Mouse (Mus musculus) cerebellum, adult 8-10 months (tissue): ENCODE data around the gene Eif4a3.
A peak's percentile ranks its signal among the peaks of the same experiment; 100 is the strongest.
"Not testable (repeated sequence)": the region's sequence is repeated elsewhere in the genome, so short reads cannot be mapped to it uniquely, and the experiment has no call there.

Experiments
- DNase-seq: peaks from one replicate; pipeline ENCODE4 v3.0.0; 2022

The Eif4a3 gene

GRCm38 (mm10) chr11:119297996-119298395, 1.9 kb downstream of the Eif4a3 start:
- no peak for DNase-seq

- not testable (repeated sequence) for DNase-seq
Observed at GRCm38 (mm10) chr11:119292861-119293260, 7.0 kb downstream of the Eif4a3 start.

- no peak for DNase-seq
Observed at GRCm38 (mm10) chr11:119287207-119287992, 12.5 kb downstream of the Eif4a3 start.

- DNase-seq: no peak
Observed at GRCm38 (mm10) chr11:119285791-119286527, 13.9 kb downstream of the Eif4a3 start.

DNA sequence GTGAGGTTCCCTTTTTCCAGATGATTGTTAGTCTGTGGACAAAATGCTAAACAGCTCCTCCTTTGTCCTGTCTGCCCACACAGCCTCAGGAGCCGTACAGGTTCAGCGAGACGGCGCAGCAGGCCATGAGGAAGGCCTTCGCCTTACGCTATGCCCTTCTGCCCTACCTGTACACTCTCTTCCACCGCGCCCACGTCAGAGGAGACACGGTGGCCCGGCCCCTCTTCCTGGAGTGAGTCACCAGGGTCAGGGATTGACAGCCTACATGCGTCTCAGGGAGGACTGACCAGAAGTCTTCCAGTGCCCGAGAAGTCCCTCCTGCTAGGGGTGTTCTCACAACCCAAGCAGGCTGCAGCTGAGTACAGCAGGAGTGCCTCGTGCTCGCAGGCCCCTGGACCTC, 18.9 kb downstream of the Eif4a3 start:
- no peak for DNase-seq

DNA sequence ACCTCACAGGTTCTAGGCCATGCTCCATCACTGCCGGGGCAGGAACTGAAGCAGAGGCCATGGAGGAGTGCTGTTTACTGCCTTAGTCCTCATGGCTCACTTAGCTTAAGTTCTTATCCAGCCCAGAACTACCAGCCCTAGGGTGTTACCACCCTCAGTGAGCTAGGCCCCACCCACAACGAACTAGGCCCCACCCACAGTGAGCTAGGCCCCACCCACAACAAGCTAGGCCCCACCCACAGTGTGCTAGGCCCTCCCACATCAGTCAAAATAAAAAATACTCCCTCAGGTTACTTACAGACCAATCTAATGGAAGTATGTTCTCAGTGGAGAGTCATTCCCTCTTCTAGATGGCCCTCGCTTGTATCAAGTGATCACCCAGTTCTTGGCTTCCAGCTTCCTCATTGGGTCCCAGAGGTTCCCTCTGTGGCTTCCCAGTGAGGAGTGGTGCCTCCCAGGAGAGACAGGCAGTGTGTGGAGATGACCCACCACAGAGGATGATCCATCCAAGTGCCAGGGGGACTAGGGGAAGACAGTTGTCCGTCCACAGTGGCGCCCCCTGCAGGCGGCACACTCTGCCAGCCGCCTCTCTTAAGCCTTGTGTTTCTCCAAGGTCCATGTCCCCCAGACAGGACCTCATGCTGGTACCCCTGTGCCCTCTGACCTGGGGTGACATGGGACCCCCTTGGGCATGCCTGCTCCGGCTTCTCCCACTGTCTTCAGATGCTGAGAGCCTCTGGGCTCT, 26.5 kb downstream of the Eif4a3 start:
- no peak for DNase-seq

DNA sequence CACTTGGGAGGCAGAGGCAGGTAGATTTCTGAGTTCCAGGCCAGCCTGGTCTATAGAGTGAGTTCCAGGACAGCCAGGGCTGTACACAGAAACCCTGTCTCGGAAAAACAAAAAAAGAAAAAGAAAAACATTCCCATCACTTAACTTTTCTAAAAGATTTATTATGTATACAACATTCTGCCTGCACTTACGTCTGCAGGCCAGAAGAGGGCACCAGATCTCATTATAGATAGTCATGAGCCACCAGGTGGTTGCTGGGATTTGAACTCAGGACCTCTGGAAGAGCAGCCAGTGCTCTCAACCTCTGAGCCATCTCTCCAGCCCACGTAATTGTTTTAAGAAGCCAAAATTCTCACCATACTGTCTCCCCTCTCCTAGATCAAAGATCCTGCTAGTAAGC, 27.4 kb downstream of the Eif4a3 start:
- DNase-seq: not testable (repeated sequence)

DNA sequence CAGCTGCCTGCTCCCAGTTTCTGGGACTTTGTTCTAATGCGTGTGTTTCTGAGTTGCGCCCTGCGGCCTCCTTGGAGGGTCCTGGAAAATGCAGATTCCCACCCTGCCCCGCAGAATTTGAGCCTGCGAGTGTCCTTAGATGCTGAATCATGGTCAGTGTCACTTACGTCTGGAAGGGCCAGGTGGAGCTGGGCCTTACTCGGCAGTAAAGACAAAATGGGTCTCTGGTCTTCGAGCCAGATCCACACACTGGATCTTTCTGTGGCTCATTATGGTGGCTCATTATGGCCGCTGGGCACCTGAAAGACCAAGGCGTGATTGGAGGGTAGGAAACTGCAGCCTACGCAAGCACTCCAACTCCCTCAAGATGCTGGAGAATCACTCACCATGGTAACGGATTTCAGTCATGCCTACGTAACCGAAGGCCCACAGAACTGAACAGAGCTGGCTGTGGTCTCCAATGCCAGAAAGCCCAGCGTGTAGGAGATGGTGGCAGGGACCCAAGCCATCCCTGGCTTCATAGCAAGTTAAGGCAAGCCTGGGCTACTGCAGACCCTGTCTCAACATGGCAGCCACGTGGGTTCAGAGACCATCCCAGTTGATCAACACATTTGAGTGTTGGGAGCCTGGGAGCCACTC, 31.2 kb downstream of the Eif4a3 start:
- no peak for DNase-seq

DNA sequence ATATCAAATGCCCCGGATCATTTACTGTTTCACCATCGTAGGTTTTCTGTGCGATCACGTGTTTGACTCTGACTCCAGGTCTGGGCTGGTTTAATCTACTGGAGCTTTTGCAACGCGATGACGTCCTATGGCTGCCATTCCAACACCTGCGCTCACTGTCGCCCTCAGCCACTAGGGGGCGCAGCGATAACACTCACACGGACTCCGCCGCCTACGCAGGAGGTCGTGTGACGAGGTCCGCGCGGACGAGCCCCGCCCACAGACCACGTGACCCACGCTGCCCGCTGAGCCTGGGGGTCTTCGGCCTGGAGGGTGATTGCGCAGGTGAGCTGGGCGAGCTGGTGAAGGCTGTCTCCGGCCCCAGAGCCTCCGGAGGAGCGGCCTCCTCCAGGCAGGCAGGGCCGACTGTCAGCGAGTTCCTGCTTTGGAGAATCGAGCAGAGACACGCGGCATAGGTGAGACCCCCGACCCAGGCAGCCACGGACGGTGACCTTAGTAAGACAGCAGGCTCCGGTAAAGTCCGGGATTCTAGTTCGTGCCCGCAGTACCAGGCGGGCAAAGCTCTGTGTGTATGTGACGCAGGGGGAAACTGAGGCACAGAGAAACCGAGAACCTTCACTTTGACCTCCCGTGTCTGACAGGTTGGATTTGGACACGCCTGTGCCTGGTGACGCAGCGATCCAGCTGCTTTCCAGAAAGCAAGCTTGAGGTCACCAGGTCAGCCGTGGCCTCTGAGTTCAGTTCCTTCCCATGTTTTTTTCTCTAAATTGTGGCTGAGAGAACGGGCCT, 31.9 kb downstream of the Eif4a3 start, which contains the start of gene Gaa:
TSS of gene Gaa (plus strand) at position 120 of the 789 bp plus-strand sequence.
- DNase-seq: peak; percentile 97

- DNase-seq: peak; percentile 76
Observed at GRCm38 (mm10) chr11:119267241-119267674, 32.6 kb downstream of the Eif4a3 start.

DNA sequence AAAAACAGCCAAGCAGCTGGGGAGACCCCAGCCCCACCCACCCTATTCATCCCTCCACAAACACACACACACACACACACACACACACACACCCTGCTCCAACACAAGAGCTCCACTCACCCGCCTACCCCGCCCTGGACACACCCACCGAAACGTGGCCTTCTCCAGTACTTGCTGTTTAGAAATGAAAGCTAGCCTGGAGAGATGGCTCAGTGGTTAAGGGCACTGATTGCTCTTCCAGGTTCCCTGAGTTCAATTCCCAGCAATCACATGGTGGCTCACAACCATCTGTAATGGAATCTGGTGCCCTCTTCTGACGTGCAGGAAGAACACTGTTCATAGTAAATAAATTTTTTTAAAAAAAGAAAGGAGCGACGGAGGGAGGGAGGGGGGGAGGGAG, 34.1 kb downstream of the Eif4a3 start:
- DNase-seq: no peak

GRCm38 (mm10) chr11:119264413-119264812, 35.5 kb downstream of the Eif4a3 start:
- no peak for DNase-seq

DNA sequence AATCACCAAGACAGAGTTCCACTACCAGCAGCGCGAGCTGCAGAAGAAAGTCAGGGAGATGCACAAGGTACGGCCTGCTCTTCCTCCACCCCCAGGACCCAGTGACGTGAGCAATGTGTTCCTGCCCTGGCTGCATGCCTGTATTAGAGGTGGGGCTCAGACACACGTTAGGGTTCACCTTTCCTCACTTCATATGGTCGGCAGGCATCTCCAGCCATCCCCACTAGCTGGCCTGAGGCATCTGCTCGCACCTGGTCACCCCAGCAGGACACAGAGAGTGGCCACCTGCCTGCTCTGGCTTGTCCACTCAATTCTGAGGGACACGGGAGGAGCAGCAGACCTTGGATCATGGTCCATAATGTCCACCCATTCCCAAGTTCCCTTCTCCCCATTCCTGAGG, 39.9 kb downstream of the Eif4a3 start:
- DNase-seq: peak; percentile 43

GRCm38 (mm10) chr11:119258572-119259322, 41.1 kb downstream of the Eif4a3 start:
- DNase-seq: peak; percentile 72

GRCm38 (mm10) chr11:119258216-119258571, 41.7 kb downstream of the Eif4a3 start:
- DNase-seq: no peak

GRCm38 (mm10) chr11:119256557-119256956, 43.3 kb downstream of the Eif4a3 start:
- DNase-seq: not testable (repeated sequence)

DNA sequence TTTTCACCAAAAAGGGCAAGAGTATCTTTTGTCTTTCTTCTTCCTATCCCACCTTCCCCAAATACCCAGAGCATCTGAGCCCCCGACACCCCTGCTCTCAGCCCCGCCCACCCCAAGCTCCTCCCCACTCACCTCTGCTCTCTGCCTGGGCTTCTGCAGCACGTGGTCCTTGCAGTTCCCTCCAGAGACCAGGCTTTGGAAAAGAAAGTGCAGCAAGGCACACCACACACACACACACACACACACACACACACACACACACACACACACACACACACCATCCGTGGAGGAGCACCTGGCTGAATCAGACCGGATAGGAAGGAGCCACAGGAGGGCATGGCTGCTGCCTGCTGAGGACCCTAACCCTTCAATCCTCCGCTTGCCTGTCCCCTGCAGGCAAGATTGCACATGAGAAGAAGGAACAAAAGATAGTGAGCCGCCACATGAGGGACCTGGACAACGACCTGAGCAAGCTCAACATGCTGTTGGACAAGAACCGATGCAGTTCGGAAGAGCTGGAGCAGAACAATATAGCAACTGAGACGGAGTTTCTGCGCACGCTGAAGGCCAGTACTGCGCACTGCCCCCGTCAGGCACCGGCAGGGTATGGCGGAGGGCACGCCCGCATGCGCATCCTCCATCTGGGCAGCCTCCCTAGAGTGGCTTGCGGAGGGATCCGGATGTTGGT, 46.9 kb downstream of the Eif4a3 start:
- DNase-seq: peak; percentile 48

DNA sequence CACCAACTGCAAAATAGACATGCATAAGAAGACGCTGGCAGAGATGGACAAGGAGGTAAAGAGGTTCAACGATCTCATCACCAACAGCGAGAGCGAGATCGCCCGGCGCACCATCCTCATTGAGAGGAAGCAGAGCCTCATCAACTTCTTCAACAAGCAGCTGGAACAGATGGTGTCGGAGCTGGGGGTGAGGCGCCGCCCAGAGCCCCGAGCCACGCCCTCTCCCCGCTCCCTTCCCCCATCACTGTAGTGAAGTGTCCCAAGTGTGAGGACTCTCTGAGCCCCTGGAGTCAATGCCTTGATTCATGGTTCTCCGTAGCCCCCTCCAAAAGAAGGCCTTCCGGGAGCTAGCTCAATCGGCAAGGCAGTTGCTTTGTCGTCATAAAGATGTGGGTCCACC, 48.9 kb downstream of the Eif4a3 start:
- DNase-seq: no peak

GRCm38 (mm10) chr11:119249011-119249410, 50.9 kb downstream of the Eif4a3 start:
- DNase-seq: peak; percentile 80

- DNase-seq: not testable (repeated sequence)
Observed at GRCm38 (mm10) chr11:119245543-119245942, 54.3 kb downstream of the Eif4a3 start.

DNA sequence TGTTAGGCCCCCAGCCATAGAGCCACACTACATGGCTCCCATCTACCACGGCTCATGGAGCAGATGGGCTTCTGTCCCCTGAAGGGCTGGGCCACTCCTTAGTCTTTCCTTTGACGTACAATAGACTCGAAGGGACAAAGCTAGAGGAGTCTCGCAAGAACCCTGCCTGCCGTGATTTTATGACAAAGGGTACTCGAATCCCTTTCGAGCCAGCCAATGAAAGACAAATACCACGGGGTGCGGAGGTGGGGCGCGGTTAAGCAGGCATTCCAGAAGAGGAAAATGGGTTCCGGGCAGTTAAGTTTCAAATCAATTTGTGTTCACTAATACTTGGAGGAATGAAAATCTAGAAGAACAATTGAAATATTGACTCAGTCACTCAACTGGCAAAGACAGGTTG, 60.4 kb downstream of the Eif4a3 start:
- DNase-seq: no peak
